Mouse (Mus musculus): ENCODE data around the gene Fnbp1l.

DNA sequence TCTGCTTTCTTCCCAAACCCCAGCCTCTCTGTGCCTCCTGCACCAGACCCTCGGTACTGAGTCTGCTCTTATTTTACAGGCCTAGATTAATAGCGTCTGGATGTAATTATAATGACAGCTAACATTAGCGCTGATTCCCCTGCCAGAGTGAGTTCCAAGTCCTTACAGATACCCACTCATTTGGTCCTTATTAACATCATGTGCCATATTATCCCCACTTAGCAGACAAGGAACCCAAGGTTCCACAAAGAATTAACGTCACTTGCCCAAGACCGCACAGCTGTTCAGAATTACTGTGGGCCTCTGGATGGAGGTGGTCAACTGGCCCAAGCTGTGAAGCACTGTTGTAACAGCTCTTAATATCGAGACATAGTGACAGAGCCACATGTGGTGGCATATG lies 119.9 kb downstream of the Fnbp1l start:
- TF ChIP-seq CTCF (IDR thresholded peaks at IDR 0.05; ENCODE audit: low read depth, low read length) (no peak), POLR2AphosphoS5 (IDR thresholded peaks at IDR 0.05; ENCODE audit: insufficient replicate concordance, low read depth, low read length) (no peak), TAL1 (conservative IDR thresholded peaks at IDR 0.05; ENCODE audit: low read depth, low read length) (no peak)

Measured in G1E (cell line).